Mouse (Mus musculus): ENCODE measurements at regions not wholly inside any gene's neighbourhood (a gene's known extent, or its start where the extent isn't known, plus 50 kb on each side); places are given as distances from the start of the nearest gene placed in this dataset.
A peak's percentile ranks its signal among the peaks of the same experiment; 100 is the strongest.

GRCm38 (mm10) chr1:185610586-185610985 is 155.9 kb downstream of the Slc30a10 start:
- H3K9ac ChIP-seq (ENCODE audit: low read depth, low read length), result no peak overlapping the region
- peak; percentile 2; the same call in 1 of the 2 replicates for ATAC-seq
- no peaks in the 10 kb centered on the region for H3K4me1 ChIP-seq (replicated peaks; ENCODE audit: control insufficient read depth, insufficient read depth, low read length)
- no peaks in the 10 kb centered on the region for H3K36me3 ChIP-seq (ENCODE audit: control insufficient read depth, insufficient read depth)
- no peak overlapping the region for H3K4me3 ChIP-seq (ENCODE audit: low read depth, low read length)
- 40% methylated on average over 3 of the region's 3 CpGs for WGBS
- H3K4me2 ChIP-seq (replicated peaks; ENCODE audit: low read depth), result no peak overlapping the region
- no peak for TF ChIP-seq CTCF (IDR thresholded peaks at IDR 0.05; ENCODE audit: low read depth)
- H3K9me3 ChIP-seq (ENCODE audit: control insufficient read depth), result no peaks in the 10 kb centered on the region
- no peak overlapping the region for H3K27ac ChIP-seq (ENCODE audit: low read depth, low read length)
- no peaks in the 10 kb centered on the region for H3K27me3 ChIP-seq (replicated peaks; ENCODE audit: control insufficient read depth, insufficient read depth, low read length)

GRCm38 (mm10) chr1:185615819-185616429 is 161.3 kb downstream of the Slc30a10 start:
- H3K9me3 ChIP-seq (ENCODE audit: control insufficient read depth), result no peaks in the 10 kb centered on the region
- H3K27ac ChIP-seq (ENCODE audit: low read depth, low read length), result no peak overlapping the region
- TF ChIP-seq CTCF (IDR thresholded peaks at IDR 0.05; ENCODE audit: low read depth), result no peak
- H3K4me3 ChIP-seq (ENCODE audit: low read depth, low read length), result no peak overlapping the region
- H3K36me3 ChIP-seq (ENCODE audit: control insufficient read depth, insufficient read depth), result no peaks in the 10 kb centered on the region
- no peak; the same call in 1 of the 2 replicates for ATAC-seq
- no peaks in the 10 kb centered on the region for H3K27me3 ChIP-seq (replicated peaks; ENCODE audit: control insufficient read depth, insufficient read depth, low read length)
- WGBS, result 15% methylated on average over 10 of the region's 10 CpGs
- no peak overlapping the region for H3K9ac ChIP-seq (ENCODE audit: low read depth, low read length)
- peak overlapping the region; percentile 13; the same call in 1 of the 2 replicates for H3K4me2 ChIP-seq (replicated peaks; ENCODE audit: low read depth)
- H3K4me1 ChIP-seq (replicated peaks; ENCODE audit: control insufficient read depth, insufficient read depth, low read length), result no peaks in the 10 kb centered on the region

- WGBS, result 91% methylated on average over 4 of the region's 4 CpGs
These were observed 163.0 kb downstream of the Slc30a10 start for GRCm38 (mm10) chr1:185617691-185618090.

GRCm38 (mm10) chr1:185619011-185619410 is 164.4 kb downstream of the Slc30a10 start:
- H3K9me3 ChIP-seq (ENCODE audit: control insufficient read depth), result no peaks in the 10 kb centered on the region
- no peak overlapping the region for H3K4me3 ChIP-seq (ENCODE audit: low read depth, low read length)
- H3K4me2 ChIP-seq (replicated peaks; ENCODE audit: low read depth), result no peak overlapping the region
- H3K9ac ChIP-seq (ENCODE audit: low read depth, low read length), result no peak overlapping the region
- no peak for ATAC-seq
- H3K4me1 ChIP-seq (replicated peaks; ENCODE audit: control insufficient read depth, insufficient read depth, low read length), result no peaks in the 10 kb centered on the region
- no peak overlapping the region for H3K27ac ChIP-seq (ENCODE audit: low read depth, low read length)
- no peak for TF ChIP-seq CTCF (IDR thresholded peaks at IDR 0.05; ENCODE audit: low read depth)
- H3K36me3 ChIP-seq (ENCODE audit: control insufficient read depth, insufficient read depth), result no peaks in the 10 kb centered on the region
- WGBS, result 77% methylated on average over 9 of the region's 9 CpGs
- H3K27me3 ChIP-seq (replicated peaks; ENCODE audit: control insufficient read depth, insufficient read depth, low read length), result no peaks in the 10 kb centered on the region

More at GRCm38 (mm10) chr1:185617691-185618090, 163.0 kb downstream of the Slc30a10 start:
- Histone ChIP-seq H3K9me3 (ENCODE audit: control insufficient read depth) (no peaks in the 10 kb centered on the region), H3K4me1 (replicated peaks; ENCODE audit: control insufficient read depth, insufficient read depth, low read length) (no peaks in the 10 kb centered on the region), H3K27me3 (replicated peaks; ENCODE audit: control insufficient read depth, insufficient read depth, low read length) (no peaks in the 10 kb centered on the region), H3K27ac (ENCODE audit: low read depth, low read length) (no peak overlapping the region), H3K9ac (ENCODE audit: low read depth, low read length) (no peak overlapping the region), H3K4me3 (ENCODE audit: low read depth, low read length) (no peak overlapping the region), H3K4me2 (replicated peaks; ENCODE audit: low read depth) (no peak overlapping the region), H3K36me3 (ENCODE audit: control insufficient read depth, insufficient read depth) (no peaks in the 10 kb centered on the region)
- no peak for TF ChIP-seq CTCF (IDR thresholded peaks at IDR 0.05; ENCODE audit: low read depth)
- ATAC-seq, result no peak

GRCm38 (mm10) chr1:185628401-185628800 is 173.8 kb downstream of the Slc30a10 start:
- no peak for TF ChIP-seq CTCF (IDR thresholded peaks at IDR 0.05; ENCODE audit: low read depth)
- no peak overlapping the region for H3K4me3 ChIP-seq (ENCODE audit: low read depth, low read length)
- no peak for ATAC-seq
- 80% methylated on average over 3 of the region's 3 CpGs for WGBS
- no peaks in the 10 kb centered on the region for H3K4me1 ChIP-seq (replicated peaks; ENCODE audit: control insufficient read depth, insufficient read depth, low read length)
- no peak overlapping the region for H3K9ac ChIP-seq (ENCODE audit: low read depth, low read length)
- no peak overlapping the region for H3K4me2 ChIP-seq (replicated peaks; ENCODE audit: low read depth)
- no peaks in the 10 kb centered on the region for H3K27me3 ChIP-seq (replicated peaks; ENCODE audit: control insufficient read depth, insufficient read depth, low read length)
- no peak overlapping the region for H3K27ac ChIP-seq (ENCODE audit: low read depth, low read length)
- no peaks in the 10 kb centered on the region for H3K9me3 ChIP-seq (ENCODE audit: control insufficient read depth)
- no peaks in the 10 kb centered on the region for H3K36me3 ChIP-seq (ENCODE audit: control insufficient read depth, insufficient read depth)

- Histone ChIP-seq H3K27ac (ENCODE audit: low read depth, low read length) (no peak overlapping the region), H3K27me3 (replicated peaks; ENCODE audit: control insufficient read depth, insufficient read depth, low read length) (no peaks in the 10 kb centered on the region), H3K4me2 (replicated peaks; ENCODE audit: low read depth) (no peak overlapping the region), H3K36me3 (ENCODE audit: control insufficient read depth, insufficient read depth) (no peaks in the 10 kb centered on the region), H3K4me1 (replicated peaks; ENCODE audit: control insufficient read depth, insufficient read depth, low read length) (no peaks in the 10 kb centered on the region), H3K9ac (ENCODE audit: low read depth, low read length) (no peak overlapping the region), H3K9me3 (ENCODE audit: control insufficient read depth) (no peaks in the 10 kb centered on the region), H3K4me3 (ENCODE audit: low read depth, low read length) (no peak overlapping the region)
- 85% methylated on average over 9 of the region's 9 CpGs for WGBS
- no peak for TF ChIP-seq CTCF (IDR thresholded peaks at IDR 0.05; ENCODE audit: low read depth)
- no peak for ATAC-seq
These were observed 175.3 kb downstream of the Slc30a10 start for GRCm38 (mm10) chr1:185629976-185630375.

All from intestine, postnatal 0 days (tissue).